Mouse (Mus musculus) ES-Bruce4 (cell line): ENCODE measurements around the gene Eef1b2. TPM values are rescaled to one million over a fixed set of nuclear protein-coding genes. Genes with fewer than 3 reads are reported as not detected.

ENCODE experiments used
- H3K27ac ChIP-seq: 2 replicates; pipeline ENCODE4 v1.5.1; 2012; ENCODE audit warnings: low read length, inconsistent platforms; ENCODE audit not compliant: insufficient read depth
- H3K27me3 ChIP-seq: 2 replicates; pipeline ENCODE4 v1.6.1; 2012; ENCODE audit warnings: mild to moderate bottlenecking, low read length, inconsistent platforms; ENCODE audit not compliant: control insufficient read depth, poor library complexity, insufficient read depth, severe bottlenecking
- H3K36me3 ChIP-seq: 2 replicates; pipeline ENCODE4 v1.6.1; 2012; ENCODE audit warnings: inconsistent platforms, mild to moderate bottlenecking, low read length, moderate library complexity; ENCODE audit not compliant: control insufficient read depth, poor library complexity, insufficient read depth, severe bottlenecking
- H3K4me1 ChIP-seq: one replicate; pipeline ENCODE4 v1.8.1; 2011; ENCODE audit warnings: low read length; ENCODE audit not compliant: control insufficient read depth, insufficient read depth
- H3K4me3 ChIP-seq: 2 replicates; pipeline ENCODE4 v1.5.1; 2011; ENCODE audit warnings: low read depth, mild to moderate bottlenecking, low read length
- H3K9ac ChIP-seq: 2 replicates; pipeline ENCODE4 v1.6.1; 2012; ENCODE audit warnings: low read depth, mild to moderate bottlenecking, inconsistent platforms; ENCODE audit not compliant: poor library complexity, severe bottlenecking
- H3K9me3 ChIP-seq: replicated peaks from 2 replicates; pipeline ENCODE4 v1.6.1; 2012; ENCODE audit warnings: mild to moderate bottlenecking, low read length, inconsistent platforms; ENCODE audit not compliant: control insufficient read depth, poor library complexity, insufficient read depth, severe bottlenecking
- CTCF ChIP-seq: IDR thresholded peaks from one replicate; pipeline ENCODE4 v1.8.1; 2011; ENCODE audit warnings: low read depth, low read length
- EP300 ChIP-seq: IDR thresholded peaks from 2 replicates; pipeline ENCODE4 v1.6.1; 2011; ENCODE audit warnings: low read depth, low read length; ENCODE audit not compliant: insufficient read depth
- POLR2A ChIP-seq: IDR thresholded peaks from one replicate; pipeline ENCODE4 v1.8.1; 2011; ENCODE audit warnings: low read length; ENCODE audit not compliant: insufficient read depth
- polyA plus RNA-seq: library from polyadenylated mRNA; stranded (reverse); fragments of >200 nt; gene quantifications from 2 replicates; pipeline ENCODE4 v1.2.4, GENCODE M21; 2011; ENCODE audit warnings: low read depth; ENCODE audit not compliant: missing spikeins, insufficient read depth, insufficient read length

Eef1b2 gene
- polyA plus RNA-seq, 1 experiment: 2,095 TPM

- TF ChIP-seq CTCF: no peak
- TF ChIP-seq EP300: no peak
- no peak for TF ChIP-seq POLR2A
- H3K27me3 ChIP-seq: no peaks in the 10 kb centered on the region
- H3K9me3 ChIP-seq: no peaks in the 10 kb centered on the region
- no peak overlapping the region for H3K27ac ChIP-seq
- H3K4me3 ChIP-seq: no peak overlapping the region
- no peak overlapping the region for H3K9ac ChIP-seq
- H3K4me1 ChIP-seq: no peaks in the 10 kb centered on the region
- peaks cover 5% of the 10 kb centered on the region; the same call in 1 of the 2 replicates for H3K36me3 ChIP-seq
These were observed 48.4 kb downstream of the Eef1b2 start for GRCm38 (mm10) chr1:63225009-63225408.

DNA sequence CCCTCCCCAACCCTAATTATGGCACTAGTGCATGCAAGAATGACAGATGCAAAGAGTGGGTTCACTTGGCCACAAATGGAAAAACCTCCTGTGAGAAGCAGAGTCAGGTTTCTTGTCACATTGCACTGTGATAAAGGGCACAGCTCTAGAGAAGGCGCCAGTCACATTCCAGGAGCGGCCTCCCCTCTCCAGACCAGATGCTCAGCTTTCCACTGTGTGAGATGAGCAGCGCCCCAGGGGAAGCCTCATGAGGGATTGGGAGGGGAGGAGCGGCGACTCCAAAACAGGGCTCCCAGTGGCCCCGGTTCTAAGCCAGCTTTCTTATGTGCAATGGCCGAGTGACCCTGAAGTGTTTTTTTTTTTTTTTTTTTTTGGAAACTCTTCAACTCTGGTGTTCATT is 49.3 kb downstream of the Eef1b2 start:
- peaks cover 5% of the 10 kb centered on the region; the same call in 1 of the 2 replicates for H3K36me3 ChIP-seq
- H3K27me3 ChIP-seq: no peaks in the 10 kb centered on the region
- no peak overlapping the region for H3K4me3 ChIP-seq
- H3K9me3 ChIP-seq: no peaks in the 10 kb centered on the region
- no peak overlapping the region for H3K27ac ChIP-seq
- no peaks in the 10 kb centered on the region for H3K4me1 ChIP-seq
- TF ChIP-seq POLR2A: no peak
- no peak for TF ChIP-seq EP300
- no peak for TF ChIP-seq CTCF
- no peak overlapping the region for H3K9ac ChIP-seq

DNA sequence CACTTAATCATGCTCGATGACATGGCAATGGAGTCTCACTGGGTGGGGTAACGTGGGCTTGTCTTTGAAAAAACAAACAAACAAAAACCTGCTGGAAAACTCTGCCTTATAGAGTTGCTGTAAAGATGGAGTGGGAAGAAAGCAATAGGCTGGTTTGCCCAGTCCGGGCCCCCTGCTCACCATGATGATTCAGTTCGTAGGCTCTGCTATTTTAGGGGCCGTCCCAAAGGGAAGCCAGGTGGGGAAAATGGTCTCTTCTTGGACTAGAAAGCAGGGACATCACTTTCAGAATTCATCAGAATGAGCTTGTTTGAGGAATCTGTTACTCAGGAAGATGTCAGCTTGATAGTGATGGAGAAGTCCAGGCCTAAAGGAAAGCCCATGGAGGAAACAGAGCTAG is 50.6 kb downstream of the Eef1b2 start:
- Histone ChIP-seq H3K9ac (no peak overlapping the region), H3K27me3 (no peaks in the 10 kb centered on the region), H3K9me3 (no peaks in the 10 kb centered on the region), H3K27ac (no peak overlapping the region), H3K4me3 (no peak overlapping the region), H3K4me1 (no peaks in the 10 kb centered on the region), H3K36me3 (peaks cover 3% of the 10 kb centered on the region; the same call in 1 of the 2 replicates)
- TF ChIP-seq EP300: no peak
- TF ChIP-seq POLR2A: no peak
- TF ChIP-seq CTCF: no peak

Other genes starting within 250 kb of the Eef1b2 start
- gene Ino80d, start 62.2 kb upstream of the Eef1b2 start, polyA plus RNA-seq: 31.4 and 32.5 TPM in 2 replicates
- gene Ndufs1, start within 50 bp of the Eef1b2 start, polyA plus RNA-seq: 106 and 110 TPM in 2 replicates
- gene Gpr1, start 37.7 kb downstream of the Eef1b2 start, polyA plus RNA-seq: 0.35 and 0.61 TPM in 2 replicates
- 35.7 and 38.2 TPM in 2 replicates for gene Zdbf2, start 96.4 kb downstream of the Eef1b2 start, polyA plus RNA-seq